Mouse (Mus musculus) adrenal gland, adult (tissue): ENCODE results near the gene Fmod.
A peak's percentile ranks its signal among the peaks of the same experiment; 100 is the strongest.

Experiments used
- DNase-seq, 2 experiments: peaks; one replicate each; pipeline ENCODE4 v3.0.0; 2022 to 2023; ENCODE audit warnings: low spot score in 1 of 2; ENCODE audit not compliant: inconsistent age in 2 of 2

Gene Fmod

DNA sequence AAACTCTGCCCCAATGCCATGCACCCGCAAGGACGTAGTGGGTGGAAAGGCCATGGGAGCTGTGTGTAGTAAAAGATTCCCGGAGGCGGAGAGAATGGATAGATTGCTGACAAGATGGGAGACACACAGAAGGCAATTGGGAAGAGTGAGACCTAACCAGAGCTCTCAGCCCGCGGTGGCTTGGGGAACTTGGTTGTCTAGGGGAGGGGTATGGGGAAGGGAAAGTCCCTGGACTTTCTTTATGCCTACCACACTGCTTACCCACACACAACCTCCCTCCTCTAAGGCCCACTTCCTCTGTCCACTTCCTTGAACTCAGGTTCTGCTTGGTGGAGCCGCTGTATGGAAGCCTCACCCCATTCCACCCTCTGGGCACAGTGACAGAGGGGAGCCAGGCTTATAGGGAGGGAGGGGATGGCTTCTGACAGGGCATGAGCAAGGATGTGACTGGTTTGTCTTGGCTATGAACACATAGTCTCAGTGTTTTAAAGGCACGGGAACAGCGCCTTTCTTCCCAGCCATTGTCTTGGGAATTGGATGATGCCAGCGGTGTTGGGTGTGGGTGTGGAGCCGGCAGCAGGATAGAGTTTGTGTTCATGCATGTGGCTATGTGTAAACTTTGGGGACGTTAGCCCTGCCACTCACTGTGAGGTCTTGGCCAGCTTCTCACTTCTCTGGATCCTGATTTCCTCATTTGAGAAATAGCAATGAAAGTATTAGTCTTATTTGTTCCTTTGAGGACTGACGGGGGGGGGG lies 56.9 kb downstream of the Fmod start:
- DNase-seq = peak in 1 of 2 experiments; percentile 61

DNA sequence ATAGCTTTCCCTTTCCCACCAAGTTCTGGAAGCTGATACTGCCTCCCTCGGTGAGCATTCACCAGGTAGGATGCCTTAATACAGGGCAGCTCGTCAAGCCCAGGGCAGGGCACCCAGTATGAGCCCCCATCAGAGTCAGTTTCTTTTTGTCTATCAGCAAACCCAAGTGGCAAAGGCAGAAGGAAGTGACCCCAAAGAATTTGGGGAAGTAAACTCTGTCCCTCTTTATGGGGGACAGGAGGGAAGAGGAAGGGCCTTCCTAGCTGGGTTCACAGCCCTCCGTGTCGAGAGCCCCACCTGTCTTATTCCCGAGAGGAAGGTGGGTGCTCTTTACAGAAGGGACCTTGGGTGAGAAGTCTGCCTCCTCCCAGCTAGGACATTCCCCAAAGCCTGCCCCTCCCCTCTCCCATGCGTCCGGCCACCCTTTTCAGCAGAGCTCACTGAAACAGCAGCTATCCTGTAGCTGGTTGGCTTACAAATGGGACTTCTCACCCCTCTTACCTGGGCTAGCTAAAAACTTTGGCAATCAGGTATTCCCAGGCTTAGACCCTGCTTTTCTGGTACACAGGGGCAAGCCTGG lies 58.1 kb downstream of the Fmod start:
- peak; percentile 17 to 51 for DNase-seq

DNA sequence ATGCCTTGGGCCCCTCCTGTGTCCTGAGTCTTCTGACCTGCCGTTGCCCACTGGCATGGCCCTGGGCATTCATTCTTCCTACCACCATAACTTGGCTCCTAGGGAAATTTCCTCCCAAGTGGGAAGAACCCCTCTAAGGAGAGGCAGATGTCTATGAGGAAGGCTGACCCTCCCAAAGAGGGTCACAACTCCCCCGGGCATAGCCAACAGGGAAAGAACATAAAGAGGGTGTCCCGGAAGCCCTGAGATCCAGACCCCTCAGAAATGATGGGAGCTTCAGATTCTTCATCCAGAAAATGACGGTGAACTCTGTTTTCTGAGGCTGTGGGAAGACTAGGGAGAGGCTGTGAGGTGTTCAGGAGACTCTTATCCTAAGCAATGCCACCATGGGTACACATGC lies 58.7 kb downstream of the Fmod start:
- DNase-seq = no peak

DNA sequence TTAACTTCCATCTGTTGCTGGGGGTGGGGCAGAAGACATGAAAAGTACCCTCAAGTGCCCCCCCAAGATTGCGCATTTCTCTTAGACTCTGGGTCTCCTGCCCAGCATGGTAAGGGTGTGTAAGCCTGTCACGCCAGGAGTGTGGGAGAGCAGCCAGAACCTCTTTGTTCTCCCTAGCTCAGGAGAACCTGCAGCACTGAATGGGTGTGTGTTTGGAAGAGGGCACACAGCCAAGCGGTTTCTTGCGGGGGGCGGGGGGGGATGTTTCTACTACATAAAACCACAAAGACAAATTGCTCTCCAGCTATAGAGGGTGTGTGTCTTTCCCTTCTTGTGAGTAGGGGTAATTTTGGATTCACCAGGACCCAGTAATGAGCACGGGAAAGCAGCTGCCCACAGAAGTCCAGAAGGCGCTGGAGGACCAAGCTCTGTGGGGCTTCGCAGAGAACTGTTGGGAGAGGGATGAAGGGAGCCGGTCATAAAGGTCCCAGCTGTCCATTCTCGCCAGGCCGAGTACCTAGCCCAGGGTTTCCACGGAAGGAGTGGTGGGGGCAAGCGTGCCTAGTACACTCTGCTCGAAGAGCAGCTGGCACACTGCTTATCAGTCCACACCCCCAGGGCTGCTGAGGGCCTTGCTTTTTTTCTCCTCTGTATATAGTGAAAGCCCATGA lies 59.3 kb downstream of the Fmod start:
- peak; percentile 41 to 63 for DNase-seq

DNA sequence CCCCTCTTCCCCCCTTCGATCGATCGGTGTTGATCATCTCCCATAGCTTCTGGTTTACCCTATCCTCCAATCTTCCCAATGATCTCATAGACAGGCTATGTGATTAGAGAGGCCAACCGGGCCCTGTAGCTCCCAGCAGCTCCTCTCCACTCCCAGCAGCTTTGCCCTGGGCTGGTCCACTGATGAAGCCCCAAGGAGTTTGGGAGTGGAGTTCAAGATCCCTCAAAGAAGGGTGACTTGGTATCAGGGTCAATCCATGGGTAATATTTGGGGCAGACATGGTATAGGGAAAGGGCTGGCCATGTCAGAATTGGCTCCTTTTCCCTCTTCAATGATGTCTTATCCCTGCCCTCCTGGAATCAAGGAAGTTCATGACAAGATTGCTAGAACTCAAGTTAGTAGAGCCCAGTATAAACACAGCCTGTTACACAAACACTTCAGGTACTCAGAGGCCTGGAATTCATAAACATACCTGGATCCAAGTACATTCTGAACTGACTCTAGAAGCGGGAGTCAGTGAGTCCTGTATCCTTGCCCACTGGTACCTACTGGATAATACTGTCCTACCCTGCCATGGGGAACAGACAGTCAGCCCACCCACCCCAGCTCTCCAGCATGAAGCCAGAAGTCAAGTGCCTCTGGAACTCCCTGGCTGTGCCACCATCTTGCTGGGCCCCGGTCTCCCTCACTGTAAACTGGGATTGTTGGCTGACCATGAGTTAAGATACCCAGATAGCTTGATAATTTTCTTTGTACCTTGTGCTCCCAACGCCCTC lies 60.2 kb downstream of the Fmod start:
- DNase-seq = peak in 1 of 2 experiments; percentile 41
